In genomic region chr14:21592985-21593750, GRCm38 (mm10) we compare ENCODE assay signal across 13 mouse cellular contexts.
DNase-seq lines count a peak whose midpoint lies in the region; ATAC-seq lines count a peak whose summit lies in the region.
"Had no signal": no experiment of that assay in that cellular context is flagged by ENCODE, and none has a peak within 500 bp of the region (broad histone marks: within the 10 kb centered on the region; RNA-seq: fewer than 3 reads in every experiment).

No protein-coding gene starts in this region.

- no peak overlapping the region for H3K4me3 ChIP-seq in kidney, embryonic 14.5 days (ENCODE audit: low read length)
- H3K4me3 ChIP-seq in embryonic facial prominence, embryonic 15.5 days (replicated peaks) = no peak overlapping the region
- H3K4me3 ChIP-seq: midbrain, embryonic 10.5 days had no signal

- H3K9ac ChIP-seq in kidney, embryonic 14.5 days (ENCODE audit: low read depth, low read length) = no peak overlapping the region
- H3K9ac ChIP-seq in embryonic facial prominence, embryonic 15.5 days = no peak overlapping the region
- H3K9ac ChIP-seq: liver, embryonic 14.5 days had no signal

- DNase-seq in adrenal gland, adult 2 months = peak; percentile 49
- DNase-seq in adrenal gland, postnatal 4 days (ENCODE audit: low spot score in 2 of 2) = no peak
- DNase-seq in kidney, adult 9 months = peak; percentile 55
- DNase-seq in Muller cell, postnatal 12 days (ENCODE audit: inconsistent ontology term) = peak; percentile 91
- DNase-seq in layer of hippocampus, adult 8-10 months (ENCODE audit: low spot score in 2 of 2) = no peak
- no peak for DNase-seq in gastrocnemius, postnatal 4 days (ENCODE audit: low spot score in 2 of 2)
- DNase-seq: heart, adult 18-20 months; heart, postnatal 36 days; lung, postnatal 14 days had no signal

- H3K36me3 ChIP-seq in kidney, embryonic 14.5 days (ENCODE audit: control insufficient read depth, insufficient read depth, low read length) = no peaks in the 10 kb centered on the region
- 0 out of 2 replicates have a peak, but pooled peaks cover 2% of the 10 kb centered on the region for H3K36me3 ChIP-seq in embryonic facial prominence, embryonic 15.5 days

- H3K4me2 ChIP-seq in kidney, embryonic 14.5 days (replicated peaks; ENCODE audit: low read depth, low read length) = no peak overlapping the region
- no peak overlapping the region for H3K4me2 ChIP-seq in embryonic facial prominence, embryonic 15.5 days (replicated peaks)

- H3K27ac ChIP-seq in kidney, embryonic 14.5 days (ENCODE audit: low read depth, low read length) = no peak overlapping the region
- H3K27ac ChIP-seq in embryonic facial prominence, embryonic 15.5 days (replicated peaks) = no peak overlapping the region; the same call in 1 of the 2 replicates
- H3K27ac ChIP-seq: liver, embryonic 14.5 days; midbrain, embryonic 10.5 days had no signal

- no peaks in the 10 kb centered on the region for H3K9me3 ChIP-seq in kidney, embryonic 14.5 days (ENCODE audit: control insufficient read depth, low read length)
- H3K9me3 ChIP-seq in embryonic facial prominence, embryonic 15.5 days (replicated peaks) = no peaks in the 10 kb centered on the region

- 52% methylated on average over 8 of the region's 8 CpGs for WGBS in kidney, embryonic 14.5 days
- 59% methylated on average over 8 of the region's 8 CpGs for WGBS in embryonic facial prominence, embryonic 15.5 days

- no peaks in the 10 kb centered on the region for H3K27me3 ChIP-seq in kidney, embryonic 14.5 days (ENCODE audit: control insufficient read depth, insufficient read depth, low read length)
- no peaks in the 10 kb centered on the region for H3K27me3 ChIP-seq in embryonic facial prominence, embryonic 15.5 days

- H3K4me1 ChIP-seq in kidney, embryonic 14.5 days (ENCODE audit: control insufficient read depth, insufficient read depth, low read length) = no peaks in the 10 kb centered on the region; the same call in 1 of the 2 replicates
- 0 out of 2 replicates have a peak, but pooled peaks cover 3% of the 10 kb centered on the region for H3K4me1 ChIP-seq in embryonic facial prominence, embryonic 15.5 days

- no peak for ATAC-seq in kidney, embryonic 14.5 days (ENCODE audit: low FRiP score, low TSS enrichment)
- peak; percentile 76; the same call in 1 of the 2 replicates for ATAC-seq in embryonic facial prominence, embryonic 15.5 days (ENCODE audit: insufficient number of reproducible peaks, low FRiP score, low TSS enrichment, low read depth)

Comparison
In these comparisons a context has a peak if more than half of its experiments do, and no peak if none do; other contexts are left out.
1. DNase-seq: peak in adrenal gland, adult 2 months (single experiment), kidney, adult 9 months (single experiment) and Muller cell, postnatal 12 days (single experiment); none in adrenal gland, postnatal 4 days (0 of 2), layer of hippocampus, adult 8-10 months (0 of 2) and gastrocnemius, postnatal 4 days (0 of 2).